Mouse (Mus musculus): ENCODE measurements around the gene Hoxc11.

DNA sequence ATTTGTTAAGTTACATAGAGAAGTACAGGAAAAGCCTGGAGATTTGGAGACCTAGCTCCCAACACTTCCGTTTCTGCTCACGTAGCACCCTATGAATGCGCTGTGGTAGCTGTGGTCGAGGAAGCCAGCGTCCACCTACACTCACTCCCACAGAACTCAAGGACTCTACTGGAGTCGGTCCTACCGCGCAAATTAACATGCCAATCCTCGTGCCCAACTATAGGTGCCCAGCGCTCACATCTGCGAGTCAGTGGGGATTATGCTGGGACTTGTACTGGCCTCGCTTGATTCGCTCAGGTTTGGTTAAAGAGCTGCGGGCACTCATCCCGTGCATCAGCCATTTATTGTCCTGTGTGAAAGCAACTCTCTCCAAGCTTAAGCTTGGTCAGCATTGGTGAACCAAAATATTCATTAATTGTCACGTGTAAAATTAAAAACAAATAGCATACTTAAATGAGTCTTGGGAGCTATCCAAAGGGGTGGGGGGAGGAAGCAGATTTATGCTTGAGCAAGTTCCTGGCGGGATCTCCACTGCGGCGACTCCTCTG, 41.1 kb upstream of the Hoxc11 start:
- no peak for TF ChIP-seq CTCF (IDR thresholded peaks at IDR 0.05; ENCODE audit: insufficient read depth, low read depth, low read length)
- no peak for TF ChIP-seq POLR2A (IDR thresholded peaks at IDR 0.05; ENCODE audit: insufficient read depth, low read depth, low read length)
